Mouse (Mus musculus): ENCODE results near the gene Mtor. TPM values are rescaled to one million over a fixed set of nuclear protein-coding genes. Genes with fewer than 3 reads are reported as not detected.
A peak's percentile ranks its signal among the peaks of the same experiment; 100 is the strongest.

Gene Mtor
- polyA plus RNA-seq, 1 experiment from 2014 or later, result 33.0 TPM

DNA sequence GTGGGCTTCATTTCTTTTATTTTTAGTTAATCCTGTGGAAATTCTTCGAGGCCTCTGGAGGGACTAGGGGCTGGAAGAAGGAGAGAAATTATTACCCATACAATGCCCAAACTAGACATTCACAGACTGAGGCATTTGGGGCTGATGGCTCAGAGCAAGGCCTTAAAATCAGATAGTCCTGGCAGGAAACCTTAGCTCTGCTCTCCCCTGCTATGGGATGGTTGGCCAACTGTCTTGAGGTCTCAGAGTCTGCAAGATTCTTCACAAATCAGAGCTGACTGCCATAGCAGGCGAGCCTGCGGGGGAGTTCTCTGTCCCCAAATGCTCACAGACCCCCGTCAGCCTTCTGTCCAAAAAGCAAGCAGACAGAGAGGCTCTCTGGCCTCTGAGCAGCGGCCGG, 30.9 kb upstream of the Mtor start:
- no peak overlapping the region for H3K9ac ChIP-seq (replicated peaks; ENCODE audit: low read depth, low read length)

DNA sequence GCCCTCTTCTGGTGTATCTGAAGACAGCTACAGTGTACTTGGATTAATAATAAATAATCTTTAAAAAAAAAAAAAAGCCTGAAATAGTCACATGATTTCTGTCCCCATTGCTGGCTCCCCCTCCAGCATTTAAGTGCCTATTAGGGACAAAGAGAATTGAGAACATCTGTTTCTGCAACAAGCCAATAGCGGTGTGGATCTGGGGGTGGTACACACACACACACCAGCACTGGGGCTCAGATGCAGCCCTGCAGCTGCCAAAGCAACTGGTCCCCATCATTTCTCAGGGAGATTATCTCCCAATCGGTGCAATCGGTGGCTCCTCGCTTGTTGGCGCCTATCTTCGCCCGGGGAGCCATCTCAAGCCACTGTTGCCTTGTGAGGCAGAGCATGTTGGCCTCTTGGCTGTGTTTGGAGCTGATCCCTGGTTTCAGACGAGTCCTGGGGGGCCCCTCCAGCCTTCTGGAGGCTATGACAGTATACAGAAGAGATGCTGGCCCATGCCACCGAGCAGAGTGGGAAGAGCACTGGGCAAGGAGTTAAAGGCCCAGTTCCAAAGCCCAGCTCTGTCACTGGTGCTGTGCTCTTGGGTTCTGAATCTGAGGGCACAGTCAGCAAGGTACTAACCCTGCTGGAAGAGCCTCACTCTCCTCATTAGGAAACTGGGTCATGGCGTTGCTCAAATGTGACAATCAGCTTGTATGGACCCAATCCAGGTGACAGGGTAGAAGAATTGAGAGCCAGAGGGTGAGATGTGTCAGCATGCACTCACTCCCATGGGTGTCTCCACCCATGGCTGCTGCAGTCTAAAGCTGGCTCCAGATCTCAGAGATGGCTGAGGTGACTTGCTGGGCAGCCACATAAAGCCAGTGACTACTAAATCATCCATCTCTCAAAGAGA, 21.2 kb upstream of the Mtor start:
- H3K9me3 ChIP-seq (ENCODE audit: control insufficient read depth, low read length), result no peaks in the 10 kb centered on the region
- peaks cover 4% of the 10 kb centered on the region; the same call in 1 of the 2 replicates for H3K4me1 ChIP-seq (ENCODE audit: control insufficient read depth, insufficient read depth, low read length)
- 54% methylated on average over 10 of the region's 10 CpGs for WGBS
- ATAC-seq (ENCODE audit: low read depth), result peak; percentile 71; the same call in 1 of the 2 replicates
- H3K4me2 ChIP-seq (ENCODE audit: low read depth, low read length), result no peak overlapping the region
- H3K27me3 ChIP-seq (ENCODE audit: control insufficient read depth, insufficient read depth, low read length), result no peaks in the 10 kb centered on the region
- no peak overlapping the region for H3K27ac ChIP-seq (ENCODE audit: low read depth, low read length)
- no peak overlapping the region for H3K4me3 ChIP-seq (ENCODE audit: low read depth, low read length)
- 0 out of 2 replicates have a peak overlapping the region, but pooled peaks have one; percentile 21 for H3K9ac ChIP-seq (replicated peaks; ENCODE audit: low read depth, low read length)
- no peaks in the 10 kb centered on the region for H3K36me3 ChIP-seq (ENCODE audit: control insufficient read depth, insufficient read depth, low read length)

More for the DNA sequence above, 30.9 kb upstream of the Mtor start:
- H3K4me3 ChIP-seq (ENCODE audit: low read depth, low read length), result no peak overlapping the region
- no peak for ATAC-seq (ENCODE audit: low read depth)
- H3K27me3 ChIP-seq (ENCODE audit: control insufficient read depth, insufficient read depth, low read length), result no peaks in the 10 kb centered on the region
- H3K36me3 ChIP-seq (ENCODE audit: control insufficient read depth, insufficient read depth, low read length), result no peaks in the 10 kb centered on the region
- no peaks in the 10 kb centered on the region for H3K9me3 ChIP-seq (ENCODE audit: control insufficient read depth, low read length)
- peak overlapping the region; percentile 52 for H3K27ac ChIP-seq (ENCODE audit: low read depth, low read length)
- peaks cover 16% of the 10 kb centered on the region for H3K4me1 ChIP-seq (ENCODE audit: control insufficient read depth, insufficient read depth, low read length)
- WGBS, result 22% methylated on average over 6 of the region's 6 CpGs
- H3K4me2 ChIP-seq (ENCODE audit: low read depth, low read length), result no peak overlapping the region

DNA sequence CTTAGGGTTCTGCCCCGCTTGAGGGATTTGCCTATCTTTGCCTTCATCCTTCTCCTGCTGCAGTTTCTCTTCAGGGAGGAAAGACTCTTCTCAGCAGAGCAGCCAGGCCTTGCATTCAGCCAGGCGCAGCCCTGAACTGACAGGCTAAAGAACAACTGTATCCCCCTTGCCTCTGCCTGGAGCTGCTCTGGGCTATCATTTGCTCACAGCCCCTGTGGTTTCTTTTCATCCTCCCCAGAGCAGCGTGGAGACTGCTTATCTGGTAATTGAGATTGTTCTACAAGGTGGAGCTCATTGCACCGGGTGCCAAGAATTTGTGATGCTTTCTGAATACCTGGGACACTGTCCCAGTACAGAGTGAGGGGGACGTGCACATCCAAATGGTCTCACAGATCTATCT, 19.9 kb upstream of the Mtor start:
- Histone ChIP-seq H3K4me1 (ENCODE audit: control insufficient read depth, insufficient read depth, low read length) (peaks cover 4% of the 10 kb centered on the region; the same call in 1 of the 2 replicates), H3K9me3 (ENCODE audit: control insufficient read depth, low read length) (no peaks in the 10 kb centered on the region), H3K4me2 (ENCODE audit: low read depth, low read length) (no peak overlapping the region), H3K4me3 (ENCODE audit: low read depth, low read length) (no peak overlapping the region), H3K27ac (ENCODE audit: low read depth, low read length) (no peak overlapping the region), H3K36me3 (ENCODE audit: control insufficient read depth, insufficient read depth, low read length) (no peaks in the 10 kb centered on the region), H3K9ac (replicated peaks; ENCODE audit: low read depth, low read length) (no peak overlapping the region), H3K27me3 (ENCODE audit: control insufficient read depth, insufficient read depth, low read length) (no peaks in the 10 kb centered on the region)
- WGBS, result 86% methylated on average over 5 of the region's 5 CpGs
- no peak for ATAC-seq (ENCODE audit: low read depth)

DNA sequence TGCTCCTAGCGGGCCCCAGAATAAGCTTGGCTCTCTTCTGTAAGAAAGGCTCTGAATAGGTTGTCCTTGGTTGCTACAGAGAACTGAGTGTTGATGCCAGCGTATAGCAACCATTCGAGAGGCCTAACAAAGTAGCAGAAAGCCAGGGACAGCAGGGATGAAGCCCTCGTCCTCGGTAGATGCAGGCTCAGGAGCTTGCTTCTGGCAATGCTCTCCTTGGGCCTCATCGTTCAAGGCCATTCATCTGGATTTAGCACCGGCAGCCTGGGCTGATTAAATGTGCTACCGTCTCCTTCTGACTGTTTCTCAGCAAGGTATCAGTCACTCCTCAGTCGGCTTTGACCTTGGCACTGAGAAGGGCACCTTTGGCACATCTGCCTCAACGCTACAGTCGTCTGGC, 19.3 kb upstream of the Mtor start:
- Histone ChIP-seq H3K36me3 (ENCODE audit: control insufficient read depth, insufficient read depth, low read length) (no peaks in the 10 kb centered on the region), H3K9ac (replicated peaks; ENCODE audit: low read depth, low read length) (no peak overlapping the region), H3K4me2 (ENCODE audit: low read depth, low read length) (no peak overlapping the region), H3K27me3 (ENCODE audit: control insufficient read depth, insufficient read depth, low read length) (no peaks in the 10 kb centered on the region), H3K27ac (ENCODE audit: low read depth, low read length) (no peak overlapping the region), H3K4me3 (ENCODE audit: low read depth, low read length) (no peak overlapping the region), H3K4me1 (ENCODE audit: control insufficient read depth, insufficient read depth, low read length) (peaks cover 4% of the 10 kb centered on the region; the same call in 1 of the 2 replicates), H3K9me3 (ENCODE audit: control insufficient read depth, low read length) (no peaks in the 10 kb centered on the region)
- ATAC-seq (ENCODE audit: low read depth), result no peak
- 74% methylated on average over 11 of the region's 11 CpGs for WGBS

- peaks cover 4% of the 10 kb centered on the region; the same call in 1 of the 2 replicates for H3K4me1 ChIP-seq (ENCODE audit: control insufficient read depth, insufficient read depth, low read length)
- WGBS, result 25% methylated on average over 6 of the region's 6 CpGs
- H3K9ac ChIP-seq (replicated peaks; ENCODE audit: low read depth, low read length), result no peak overlapping the region
- no peak overlapping the region for H3K4me3 ChIP-seq (ENCODE audit: low read depth, low read length)
- H3K27me3 ChIP-seq (ENCODE audit: control insufficient read depth, insufficient read depth, low read length), result no peaks in the 10 kb centered on the region
- H3K4me2 ChIP-seq (ENCODE audit: low read depth, low read length), result no peak overlapping the region
- no peaks in the 10 kb centered on the region for H3K9me3 ChIP-seq (ENCODE audit: control insufficient read depth, low read length)
- no peak overlapping the region for H3K27ac ChIP-seq (ENCODE audit: low read depth, low read length)
- peak; percentile 42 for ATAC-seq (ENCODE audit: low read depth)
- no peaks in the 10 kb centered on the region for H3K36me3 ChIP-seq (ENCODE audit: control insufficient read depth, insufficient read depth, low read length)
Observed at GRCm38 (mm10) chr4:148429686-148430085, 18.7 kb upstream of the Mtor start.

DNA sequence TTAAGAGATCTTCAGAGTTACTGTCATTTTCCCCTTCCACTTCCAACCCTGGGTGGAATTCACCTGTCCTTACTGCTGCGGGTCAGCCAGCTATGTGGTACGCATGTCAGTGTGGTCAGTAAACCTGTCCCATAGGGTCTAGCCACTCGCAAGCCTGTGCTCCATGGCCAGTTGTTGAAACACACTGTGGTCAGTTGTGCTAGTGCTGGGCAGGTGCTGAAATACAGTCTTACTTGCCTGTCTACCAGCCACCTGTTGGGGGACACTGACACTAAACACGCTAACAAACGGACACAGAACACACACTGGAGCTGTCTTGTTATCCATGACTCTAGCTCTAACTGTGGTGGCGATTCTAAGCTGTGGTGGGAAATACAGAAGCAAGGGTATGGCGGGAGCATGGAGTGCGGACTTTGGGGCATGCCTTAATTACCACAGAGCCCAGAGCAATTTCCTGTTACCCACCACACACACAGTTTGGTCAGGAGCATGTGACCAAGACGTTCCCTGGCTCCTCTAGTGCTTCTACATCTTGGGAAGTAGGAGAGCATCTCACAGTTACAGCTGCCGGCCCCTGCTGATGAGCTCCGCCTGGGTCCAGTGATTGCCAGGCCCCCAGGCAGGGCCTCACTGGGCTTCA, 17.4 kb upstream of the Mtor start:
- H3K27me3 ChIP-seq (ENCODE audit: control insufficient read depth, insufficient read depth, low read length), result no peaks in the 10 kb centered on the region
- H3K4me3 ChIP-seq (ENCODE audit: low read depth, low read length), result no peak overlapping the region
- no peak overlapping the region for H3K4me2 ChIP-seq (ENCODE audit: low read depth, low read length)
- no peak for ATAC-seq (ENCODE audit: low read depth)
- H3K4me1 ChIP-seq (ENCODE audit: control insufficient read depth, insufficient read depth, low read length), result peaks cover 4% of the 10 kb centered on the region; the same call in 1 of the 2 replicates
- no peak overlapping the region for H3K27ac ChIP-seq (ENCODE audit: low read depth, low read length)
- no peak overlapping the region for H3K9ac ChIP-seq (replicated peaks; ENCODE audit: low read depth, low read length)
- H3K36me3 ChIP-seq (ENCODE audit: control insufficient read depth, insufficient read depth, low read length), result no peaks in the 10 kb centered on the region
- H3K9me3 ChIP-seq (ENCODE audit: control insufficient read depth, low read length), result no peaks in the 10 kb centered on the region
- WGBS, result 81% methylated on average over 11 of the region's 11 CpGs

DNA sequence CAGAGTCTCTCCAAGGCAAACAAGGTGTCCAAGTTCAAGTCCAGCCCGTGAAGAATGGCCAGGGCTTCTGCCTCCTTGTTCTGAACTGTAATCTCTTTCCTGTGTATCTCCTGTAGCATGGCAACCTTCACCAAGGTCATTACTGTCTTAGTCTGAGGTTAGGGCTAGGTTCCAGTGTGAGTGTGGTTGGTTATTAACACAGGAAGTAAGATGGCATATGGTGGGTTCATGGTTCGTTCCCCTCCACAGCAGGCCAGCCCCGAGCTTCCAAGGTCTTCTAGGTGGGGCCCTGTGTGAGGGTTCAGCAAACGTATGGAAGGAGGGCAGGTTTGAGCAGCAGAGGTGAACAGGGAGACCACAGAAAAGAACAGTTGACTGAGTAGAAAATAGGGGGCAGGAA, 15.9 kb upstream of the Mtor start:
- 84% methylated on average over 4 of the region's 4 CpGs for WGBS
- no peak for ATAC-seq (ENCODE audit: low read depth)
- no peaks in the 10 kb centered on the region for H3K27me3 ChIP-seq (ENCODE audit: control insufficient read depth, insufficient read depth, low read length)
- H3K36me3 ChIP-seq (ENCODE audit: control insufficient read depth, insufficient read depth, low read length), result no peaks in the 10 kb centered on the region
- H3K9me3 ChIP-seq (ENCODE audit: control insufficient read depth, low read length), result no peaks in the 10 kb centered on the region
- H3K27ac ChIP-seq (ENCODE audit: low read depth, low read length), result no peak overlapping the region
- H3K4me2 ChIP-seq (ENCODE audit: low read depth, low read length), result no peak overlapping the region
- no peak overlapping the region for H3K9ac ChIP-seq (replicated peaks; ENCODE audit: low read depth, low read length)
- peaks cover 4% of the 10 kb centered on the region; the same call in 1 of the 2 replicates for H3K4me1 ChIP-seq (ENCODE audit: control insufficient read depth, insufficient read depth, low read length)
- H3K4me3 ChIP-seq (ENCODE audit: low read depth, low read length), result no peak overlapping the region

DNA sequence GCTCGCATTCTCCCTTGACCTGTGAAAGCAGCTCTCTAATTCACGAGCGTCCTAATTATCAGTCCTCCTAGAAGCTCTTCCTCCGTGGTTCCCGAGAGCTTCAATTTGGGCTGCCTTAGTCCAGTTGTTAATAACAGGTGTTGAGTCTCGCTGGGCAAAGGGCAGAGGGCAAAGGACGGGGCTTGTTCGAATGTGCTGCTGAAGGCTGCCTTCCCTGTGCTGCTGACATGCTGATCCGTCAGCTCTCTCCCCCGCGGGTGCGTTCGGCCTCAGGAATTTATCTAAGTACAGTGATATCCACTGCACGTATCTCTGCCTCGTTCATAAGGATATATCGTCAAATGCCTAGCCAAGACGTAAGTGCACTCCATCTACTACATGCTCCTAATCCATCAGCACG, 15.1 kb upstream of the Mtor start:
- ATAC-seq (ENCODE audit: low read depth), result no peak
- H3K4me3 ChIP-seq (ENCODE audit: low read depth, low read length), result no peak overlapping the region
- no peak overlapping the region for H3K27ac ChIP-seq (ENCODE audit: low read depth, low read length)
- H3K9ac ChIP-seq (replicated peaks; ENCODE audit: low read depth, low read length), result no peak overlapping the region
- H3K27me3 ChIP-seq (ENCODE audit: control insufficient read depth, insufficient read depth, low read length), result no peaks in the 10 kb centered on the region
- H3K4me1 ChIP-seq (ENCODE audit: control insufficient read depth, insufficient read depth, low read length), result no peaks in the 10 kb centered on the region
- no peaks in the 10 kb centered on the region for H3K36me3 ChIP-seq (ENCODE audit: control insufficient read depth, insufficient read depth, low read length)
- H3K4me2 ChIP-seq (ENCODE audit: low read depth, low read length), result no peak overlapping the region
- 80% methylated on average over 18 of the region's 18 CpGs for WGBS
- no peaks in the 10 kb centered on the region for H3K9me3 ChIP-seq (ENCODE audit: control insufficient read depth, low read length)

DNA sequence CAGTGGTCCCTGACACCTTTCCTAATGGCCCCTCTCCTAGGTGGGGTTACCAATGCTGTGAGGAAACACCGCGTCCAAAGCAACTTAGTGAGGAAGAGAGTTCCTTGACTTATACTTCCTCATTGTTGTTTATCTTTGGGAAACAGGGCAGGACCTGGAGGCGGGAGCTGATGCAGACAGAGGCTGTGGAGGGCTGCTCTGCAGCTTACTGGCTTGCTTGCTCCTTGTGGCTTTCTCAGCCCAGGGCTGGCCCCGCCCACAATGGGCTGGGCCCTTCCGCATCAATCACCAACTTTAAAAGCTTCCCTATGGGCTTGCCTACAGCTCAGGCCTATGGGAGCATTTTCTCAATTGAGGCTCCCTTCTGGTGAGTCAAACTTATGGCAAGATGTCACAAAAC, 14.6 kb upstream of the Mtor start:
- Histone ChIP-seq H3K36me3 (ENCODE audit: control insufficient read depth, insufficient read depth, low read length) (no peaks in the 10 kb centered on the region), H3K27me3 (ENCODE audit: control insufficient read depth, insufficient read depth, low read length) (no peaks in the 10 kb centered on the region), H3K4me3 (ENCODE audit: low read depth, low read length) (no peak overlapping the region), H3K4me2 (ENCODE audit: low read depth, low read length) (no peak overlapping the region), H3K27ac (ENCODE audit: low read depth, low read length) (no peak overlapping the region), H3K9ac (replicated peaks; ENCODE audit: low read depth, low read length) (no peak overlapping the region), H3K4me1 (ENCODE audit: control insufficient read depth, insufficient read depth, low read length) (no peaks in the 10 kb centered on the region), H3K9me3 (ENCODE audit: control insufficient read depth, low read length) (no peaks in the 10 kb centered on the region)
- no peak for ATAC-seq (ENCODE audit: low read depth)
- 85% methylated on average over 5 of the region's 5 CpGs for WGBS
